Mouse (Mus musculus) ovary, postnatal 10 days (tissue): ENCODE data around the gene Stk11ip.

Experiments
- DNase-seq: peaks from one replicate; pipeline ENCODE4 v3.0.0; 2022; ENCODE audit warnings: low spot score

The Stk11ip gene

DNA sequence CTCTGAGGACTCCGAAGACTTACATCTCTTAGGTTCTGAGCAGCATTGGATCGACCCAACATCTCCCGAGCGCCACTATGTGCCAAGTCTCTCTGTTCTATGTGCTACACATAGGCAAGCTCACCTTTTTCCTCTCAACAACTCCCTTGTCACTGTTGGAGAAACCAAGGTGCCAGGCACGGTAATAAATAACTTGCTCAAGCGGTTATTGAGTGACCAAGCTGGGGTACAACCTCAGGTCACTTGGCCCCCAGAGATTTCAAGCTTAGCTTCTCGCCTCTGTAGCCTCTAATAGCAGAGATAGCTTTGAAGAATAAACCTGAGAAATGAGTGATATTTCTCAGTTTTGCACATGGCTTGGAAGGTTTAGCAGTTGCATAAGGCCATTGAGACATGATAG is 20.2 kb downstream of the Stk11ip start:
- DNase-seq: no peak

DNA sequence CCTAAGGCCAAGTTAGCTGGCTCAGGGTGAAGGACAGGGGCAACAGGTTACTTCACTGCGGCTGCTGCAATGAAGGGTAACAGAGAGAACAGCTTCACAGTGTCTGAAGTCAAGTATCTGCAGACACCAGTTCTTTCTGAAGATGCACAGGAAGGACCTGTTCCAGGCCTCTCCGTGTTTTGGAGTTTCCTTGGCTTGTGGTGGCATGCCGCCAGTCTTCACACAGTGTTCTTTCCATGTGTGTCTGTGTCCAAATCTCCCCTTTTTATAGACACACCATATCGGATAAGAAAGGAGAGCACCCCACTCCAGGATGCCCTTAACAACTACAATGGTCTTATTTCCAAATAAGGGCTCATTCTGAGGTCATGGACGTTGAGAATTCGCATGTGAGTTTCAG is 23.0 kb downstream of the Stk11ip start:
- DNase-seq: no peak

DNA sequence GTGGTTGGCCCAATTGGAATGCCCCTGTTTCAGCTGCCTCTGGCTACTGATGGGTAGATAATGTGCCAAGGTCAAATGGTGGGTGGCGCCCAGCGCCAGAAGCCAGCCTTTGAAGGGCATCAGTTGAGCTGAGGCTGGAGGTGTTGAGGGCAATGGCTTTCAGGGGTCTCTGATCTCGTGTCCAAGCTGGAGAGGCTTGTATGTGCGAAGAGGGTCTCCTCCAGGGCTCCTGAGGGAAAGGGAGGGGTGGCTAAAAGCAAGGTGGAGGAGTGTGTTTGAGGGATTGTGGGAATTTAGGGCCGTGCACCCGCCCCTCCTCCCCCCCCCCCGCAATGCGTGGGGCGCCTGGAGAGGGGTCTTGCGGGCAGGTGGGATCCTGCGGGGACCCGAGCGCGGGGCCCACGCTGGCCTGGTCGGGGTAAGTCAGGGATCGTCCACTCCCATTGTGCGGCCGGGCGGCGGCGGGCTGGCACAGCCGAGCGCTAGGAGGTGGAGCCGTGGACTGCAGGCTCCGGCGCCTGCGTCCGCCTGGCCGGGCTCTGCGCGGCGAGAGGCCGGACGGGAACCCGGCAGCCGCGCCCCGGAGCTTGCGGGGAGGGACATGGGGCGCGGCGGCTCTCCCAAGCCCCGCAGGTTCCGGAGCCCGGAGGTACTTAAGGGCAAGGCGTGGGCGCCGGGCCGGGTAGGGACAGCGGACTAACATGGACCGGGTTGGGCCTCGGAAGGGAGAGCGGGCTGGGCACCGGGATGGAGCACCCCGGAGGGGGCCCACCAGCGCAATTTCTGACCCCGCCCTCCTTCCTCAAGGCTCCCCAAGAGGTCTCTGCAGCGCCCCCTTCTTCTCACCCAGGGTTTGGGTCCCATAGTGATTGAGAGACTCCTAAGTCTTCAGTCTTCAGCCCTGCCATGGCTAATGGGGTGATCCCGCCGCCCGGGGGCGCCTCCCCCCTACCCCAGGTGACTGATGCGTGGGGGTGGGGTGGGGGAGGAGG is 24.9 kb downstream of the Stk11ip start, which contains the start of gene Slc4a3:
TSS of gene Slc4a3 (plus strand) at position 302 of the 992 bp plus-strand sequence.
- peak; percentile 49 for DNase-seq

DNA sequence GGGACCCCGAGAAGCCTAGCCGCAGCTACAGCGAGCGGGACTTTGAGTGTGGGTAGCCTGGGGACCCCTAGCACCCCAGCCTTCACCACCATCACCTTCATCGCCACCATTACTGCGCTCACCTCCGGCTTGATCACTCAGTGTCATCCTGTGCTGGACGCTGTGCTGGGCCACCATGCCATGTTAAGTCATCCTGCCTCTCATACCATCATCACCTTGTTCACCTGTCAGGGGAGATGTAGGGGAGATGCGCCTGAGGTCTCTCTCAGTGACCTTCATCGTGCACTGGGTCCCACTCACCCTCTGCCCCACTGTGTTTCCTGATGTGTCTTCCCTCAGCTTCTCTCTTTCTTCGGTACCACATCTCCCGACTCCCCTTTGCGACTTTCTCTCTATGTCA is 26.0 kb downstream of the Stk11ip start:
- no peak for DNase-seq

DNA sequence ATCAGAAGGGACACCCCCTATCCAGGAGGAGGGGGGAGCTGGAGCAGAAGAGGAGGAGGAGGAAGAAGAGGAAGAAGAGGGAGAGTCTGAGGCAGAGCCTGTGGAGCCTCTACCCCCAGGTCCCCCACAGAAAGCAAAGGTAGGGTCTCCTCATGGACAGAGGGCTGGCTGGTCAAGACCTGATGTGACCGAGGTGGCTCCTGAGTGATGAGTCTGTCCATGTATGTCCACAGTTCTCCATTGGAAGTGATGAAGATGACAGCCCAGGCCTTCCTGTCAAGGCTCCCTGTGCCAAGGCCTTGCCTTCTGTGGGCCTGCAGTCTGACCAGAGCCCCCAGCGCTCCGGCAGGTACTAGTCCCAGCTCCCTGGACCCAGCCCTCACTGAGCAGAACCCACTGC is 26.8 kb downstream of the Stk11ip start:
- DNase-seq: no peak

DNA sequence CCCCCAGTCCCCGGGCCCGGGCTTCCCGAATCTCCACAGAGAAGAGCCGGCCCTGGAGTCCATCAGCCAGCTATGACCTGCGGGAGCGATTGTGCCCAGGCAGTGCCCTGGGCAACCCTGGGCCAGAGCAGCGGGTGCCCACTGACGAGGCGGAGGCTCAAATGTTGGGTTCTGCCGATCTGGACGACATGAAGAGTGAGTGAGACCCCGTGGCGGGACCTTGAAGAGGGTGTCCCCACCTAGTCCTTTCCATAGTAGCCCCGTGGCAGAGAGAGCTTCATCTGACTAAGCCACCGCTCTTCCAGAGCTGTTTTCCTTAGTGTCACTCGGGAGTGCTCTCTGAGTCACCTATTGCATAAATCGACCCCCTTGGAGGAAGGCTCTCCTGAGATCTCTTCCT is 27.5 kb downstream of the Stk11ip start:
- DNase-seq: no peak

DNA sequence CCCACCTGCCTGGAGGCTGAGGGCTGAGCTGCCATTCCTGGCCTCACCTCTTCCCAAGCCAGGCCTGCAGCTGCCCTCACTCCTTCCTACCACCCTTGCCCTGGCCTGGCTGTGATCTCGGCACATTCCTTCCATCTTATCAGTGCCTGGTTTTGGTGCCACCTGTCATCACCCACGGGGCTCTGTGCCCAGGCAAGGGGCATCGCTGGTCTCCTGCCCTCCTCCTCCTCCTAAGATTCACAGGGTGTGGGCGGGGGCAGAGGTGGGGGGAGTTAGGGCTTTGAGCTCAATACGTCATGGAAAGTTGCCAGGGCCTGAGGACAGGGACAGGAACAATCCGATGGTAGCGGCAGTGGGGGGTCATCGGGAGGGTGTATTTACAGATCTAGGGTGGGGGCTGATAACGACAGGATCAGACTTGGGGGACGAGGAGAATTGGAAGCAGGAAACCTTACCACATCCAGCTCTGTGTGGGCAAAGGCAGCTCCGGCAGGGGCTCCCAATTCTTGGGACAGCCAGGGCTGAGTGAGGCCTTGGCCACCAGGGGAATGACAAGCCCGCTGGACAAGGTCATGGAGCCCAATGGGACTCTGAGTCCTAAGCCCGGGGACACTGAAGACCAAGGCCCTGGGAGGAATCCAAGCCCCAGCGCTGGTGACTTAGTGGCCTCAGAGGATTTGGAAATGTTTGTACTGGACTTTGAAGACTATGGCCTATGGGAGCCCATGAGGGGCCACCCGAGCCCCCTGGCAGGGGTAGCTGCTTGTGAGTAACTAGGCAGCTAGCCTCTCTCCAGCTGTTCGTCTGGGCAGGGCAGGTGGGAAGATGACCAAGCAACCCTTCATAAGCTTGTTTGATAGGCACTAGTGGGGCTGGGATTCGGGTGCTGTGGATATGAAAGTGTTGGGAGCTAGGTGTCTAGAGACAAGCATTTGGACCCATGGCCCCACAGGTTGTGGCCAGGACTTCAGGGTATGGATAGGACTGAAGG is 28.3 kb downstream of the Stk11ip start:
- DNase-seq: no peak

DNA sequence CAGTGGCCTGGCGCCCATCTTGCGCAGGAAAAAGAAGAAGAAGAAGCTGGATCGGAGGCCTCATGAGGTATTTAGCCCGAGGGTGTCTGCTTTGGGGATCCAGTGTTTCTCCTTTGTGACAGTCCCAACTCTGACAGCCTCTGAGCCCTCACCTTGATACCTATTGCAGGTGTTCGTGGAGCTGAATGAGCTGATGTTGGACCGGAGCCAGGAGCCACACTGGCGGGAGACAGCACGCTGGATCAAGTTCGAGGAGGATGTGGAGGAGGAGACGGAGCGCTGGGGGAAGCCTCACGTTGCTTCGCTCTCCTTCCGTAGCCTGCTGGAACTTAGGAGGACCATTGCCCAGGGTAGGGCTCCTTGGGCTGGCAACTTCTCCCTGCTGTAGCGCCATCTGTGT is 29.3 kb downstream of the Stk11ip start:
- DNase-seq: no peak

DNA sequence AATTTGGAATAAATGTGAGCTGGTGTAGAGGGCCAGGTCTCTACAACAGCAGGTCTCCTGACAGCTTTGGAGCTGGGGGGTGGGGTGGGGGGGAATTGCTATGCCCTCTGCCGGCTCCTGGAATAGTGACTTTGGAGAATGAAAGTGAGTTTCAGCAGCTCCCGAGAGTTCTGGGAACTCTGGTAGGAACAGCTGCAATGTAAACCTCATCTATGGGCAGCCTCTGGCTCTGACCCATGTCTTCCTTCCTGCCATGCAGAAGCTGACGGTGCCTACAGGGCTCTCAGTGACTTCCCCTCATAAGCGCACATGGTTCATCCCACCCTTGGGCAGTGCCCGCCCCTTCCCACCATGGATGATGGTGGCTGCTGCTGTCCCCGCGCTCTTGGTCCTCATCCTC is 34.4 kb downstream of the Stk11ip start:
- no peak for DNase-seq

DNA sequence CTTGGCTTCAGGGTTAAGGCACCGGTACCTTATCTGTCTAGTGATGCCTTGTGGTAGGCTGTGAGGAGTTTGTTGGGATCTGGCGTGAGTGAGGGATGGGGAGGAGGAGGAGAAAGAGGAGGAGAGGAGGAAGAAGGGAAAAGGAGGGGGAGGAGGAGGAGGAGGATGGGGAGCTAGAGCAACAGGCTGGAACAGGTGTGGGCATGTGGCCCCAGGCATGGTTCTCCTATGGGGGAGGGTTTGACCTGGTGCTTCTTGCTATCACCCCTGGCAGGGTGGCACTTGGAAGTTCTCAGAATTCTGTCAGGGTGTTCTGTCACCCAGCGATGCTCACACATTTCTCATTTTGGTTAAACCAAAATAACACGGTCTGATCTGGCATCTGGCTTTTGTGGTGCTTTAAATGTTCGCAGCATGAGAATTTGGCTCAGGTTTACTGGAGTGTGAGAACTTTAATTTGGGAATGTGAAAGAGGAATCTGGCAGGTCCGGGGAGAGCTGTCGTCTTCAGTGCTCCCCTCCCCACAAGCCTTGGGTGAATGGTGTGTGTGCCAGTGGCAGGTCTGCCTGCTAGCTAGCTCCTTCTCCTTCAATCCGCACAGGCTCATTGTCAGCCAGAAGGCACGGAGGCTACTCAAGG is 34.9 kb downstream of the Stk11ip start:
- DNase-seq: no peak

DNA sequence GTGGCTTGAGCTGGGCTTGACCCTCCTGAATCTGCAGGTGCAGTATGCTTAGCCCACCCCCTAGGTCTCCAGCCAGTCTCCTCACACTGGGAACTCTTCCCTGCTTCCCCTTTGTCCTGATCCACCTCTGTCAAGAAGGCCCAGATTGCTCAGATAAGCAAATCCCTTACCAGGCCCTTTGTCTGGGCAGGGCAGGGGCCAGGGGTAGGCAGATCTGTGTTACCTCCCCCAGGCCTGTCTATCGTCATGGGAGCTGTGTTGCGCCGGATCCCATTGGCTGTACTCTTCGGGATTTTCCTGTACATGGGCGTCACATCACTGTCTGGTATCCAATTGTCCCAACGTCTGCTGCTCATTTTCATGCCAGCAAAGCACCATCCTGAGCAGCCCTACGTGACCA is 35.7 kb downstream of the Stk11ip start:
- no peak for DNase-seq

DNA sequence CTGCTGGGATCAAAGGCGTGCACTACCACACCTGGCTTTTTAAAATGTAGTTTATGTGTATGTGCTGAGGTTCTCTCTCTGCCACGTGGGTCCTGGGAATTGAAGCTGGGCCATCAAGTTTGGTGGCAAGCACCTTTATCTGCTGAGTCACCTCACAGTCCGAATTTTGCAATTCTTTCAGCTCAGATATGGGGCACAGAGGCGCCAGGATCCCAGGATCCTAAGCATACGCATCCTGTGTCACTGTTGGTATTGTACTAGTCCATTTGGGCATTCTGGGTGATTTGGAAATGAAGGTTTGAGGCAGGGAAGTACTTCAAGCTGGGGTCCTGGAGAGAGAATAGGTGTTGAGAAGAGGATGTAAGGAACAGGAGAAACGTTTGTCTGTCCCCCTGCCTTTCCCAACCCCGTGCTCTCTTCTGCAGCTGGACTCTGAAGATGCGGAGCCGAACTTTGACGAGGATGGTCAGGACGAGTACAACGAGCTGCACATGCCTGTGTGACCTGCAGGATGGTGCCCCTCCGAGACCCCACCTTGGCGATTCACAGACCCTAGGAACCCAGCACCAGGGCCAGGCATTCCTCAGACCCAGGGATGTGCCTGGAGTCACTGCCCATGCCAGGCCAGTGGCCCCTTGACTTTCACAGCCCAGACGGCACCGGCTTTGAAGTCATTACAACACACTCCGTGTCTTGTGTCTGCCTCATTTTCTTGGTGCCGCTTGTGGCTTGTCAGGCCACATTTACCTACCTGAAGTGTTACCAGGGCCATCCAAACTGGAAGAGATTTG is 37.3 kb downstream of the Stk11ip start:
- no peak for DNase-seq

DNA sequence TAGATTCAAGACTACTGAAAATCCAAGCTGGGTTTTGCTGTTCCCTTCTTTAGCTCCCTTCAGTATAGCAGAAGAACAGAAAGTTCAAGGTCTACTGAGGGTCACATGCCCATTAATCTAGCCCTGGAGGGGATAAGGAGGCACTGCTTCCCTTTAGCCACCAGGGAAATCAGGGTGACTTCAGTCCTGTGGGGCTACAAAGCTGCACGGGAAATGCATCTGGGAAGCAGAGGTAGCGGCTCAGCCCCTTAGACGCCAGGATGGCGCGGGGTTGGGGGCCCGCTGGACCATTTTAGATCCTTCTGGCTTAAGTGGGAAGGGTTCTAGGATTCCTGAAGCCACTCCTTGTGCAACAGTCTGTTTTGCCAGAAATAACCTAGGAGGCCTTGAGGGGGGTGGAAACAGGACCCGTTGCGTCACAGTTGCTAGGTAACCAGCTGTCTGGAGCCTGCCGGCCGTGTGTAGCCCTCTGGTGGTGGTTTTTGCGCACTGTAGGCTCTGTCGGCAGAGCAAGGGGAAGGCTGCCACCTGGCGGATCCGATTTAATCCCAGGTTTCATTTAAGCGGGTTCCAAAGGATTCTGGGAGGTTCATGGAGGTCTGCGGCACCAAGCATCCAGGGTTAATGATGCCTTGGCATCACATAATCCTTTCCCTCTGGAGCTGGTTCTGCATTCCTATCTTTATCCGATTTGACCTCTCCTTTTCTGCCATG is 38.0 kb downstream of the Stk11ip start:
- peak; percentile 75 for DNase-seq

DNA sequence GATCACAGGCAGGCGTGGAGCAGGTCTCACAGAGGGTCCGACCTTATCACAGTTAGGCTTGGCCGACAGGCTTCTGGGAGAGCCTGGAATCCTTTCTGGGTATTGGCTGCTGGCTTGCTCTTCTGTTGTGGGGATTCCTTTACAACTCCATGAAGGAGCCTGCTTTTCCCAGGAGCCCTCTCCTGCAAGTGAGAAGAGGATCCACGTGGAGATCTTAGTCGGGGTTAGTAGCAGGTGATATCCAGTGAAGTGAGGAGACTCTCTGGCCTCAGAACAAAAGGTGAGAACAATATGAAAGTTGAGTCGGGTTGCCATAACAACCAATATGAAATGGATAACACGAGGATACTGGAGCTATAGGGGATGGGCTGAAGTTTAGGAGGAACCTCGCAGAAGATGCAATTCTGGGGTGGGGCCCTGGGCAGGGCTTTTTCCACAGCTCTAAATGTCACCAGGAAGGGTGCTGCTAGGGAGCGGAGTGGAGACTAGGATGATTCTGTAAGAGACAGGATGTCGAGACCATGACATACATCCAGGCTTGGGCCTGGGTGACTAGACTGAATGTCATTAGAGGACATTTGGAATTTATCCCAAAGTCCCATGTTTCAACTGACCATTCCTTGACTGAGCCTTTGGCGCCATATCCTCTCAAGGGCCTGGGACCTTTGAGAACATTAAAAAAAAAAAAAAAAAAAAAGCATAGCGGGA is 39.0 kb downstream of the Stk11ip start:
- no peak for DNase-seq

DNA sequence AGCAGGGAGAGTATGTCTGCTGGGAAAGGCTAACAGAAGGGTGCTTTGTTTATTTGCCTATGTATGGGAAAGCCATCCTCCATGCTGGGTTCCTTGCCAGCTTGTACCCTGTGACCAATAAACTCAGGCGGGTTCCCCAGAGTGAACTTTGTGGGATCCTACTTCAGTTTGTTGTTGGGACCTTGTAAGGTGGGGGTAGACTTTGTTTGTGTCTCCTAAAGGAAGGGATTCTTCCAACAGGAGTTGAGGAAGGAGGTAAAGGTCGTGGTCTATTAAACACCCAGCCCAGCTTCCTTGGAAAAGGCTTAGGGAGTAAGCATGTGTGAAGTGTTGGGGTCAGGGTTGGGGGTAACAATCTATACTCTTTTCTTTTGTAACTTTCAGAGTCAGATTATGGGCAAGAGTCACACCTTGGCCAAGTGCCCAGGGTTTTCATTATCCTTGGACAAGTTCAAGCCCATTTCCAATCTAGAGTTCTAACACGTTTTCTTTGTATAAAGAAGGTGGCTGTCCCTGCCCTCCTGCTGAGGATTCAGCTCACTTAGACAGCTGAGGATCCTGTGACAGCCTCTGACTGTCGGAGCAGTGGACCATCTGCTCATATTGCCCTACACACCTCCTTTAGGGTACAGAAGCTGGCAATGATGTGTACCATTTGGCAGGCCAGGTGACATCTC is 40.0 kb downstream of the Stk11ip start:
- no peak for DNase-seq

DNA sequence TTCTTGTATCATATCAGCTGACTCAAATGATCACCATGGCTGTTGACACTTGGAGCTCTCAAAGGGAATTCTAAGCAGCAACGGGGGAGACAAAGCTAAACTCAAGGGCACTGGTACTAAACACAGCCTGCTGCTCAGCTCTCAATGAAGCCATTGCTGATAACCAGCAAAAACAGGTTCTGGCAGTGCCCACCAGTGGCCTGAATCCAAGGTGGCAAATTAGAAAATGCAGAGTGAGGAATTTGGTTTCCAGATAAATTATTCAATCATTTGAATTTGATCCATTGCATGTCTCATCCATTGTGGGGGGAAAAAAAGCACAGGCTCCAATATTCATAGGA is 40.5 kb downstream of the Stk11ip start:
- DNase-seq: no peak

DNA sequence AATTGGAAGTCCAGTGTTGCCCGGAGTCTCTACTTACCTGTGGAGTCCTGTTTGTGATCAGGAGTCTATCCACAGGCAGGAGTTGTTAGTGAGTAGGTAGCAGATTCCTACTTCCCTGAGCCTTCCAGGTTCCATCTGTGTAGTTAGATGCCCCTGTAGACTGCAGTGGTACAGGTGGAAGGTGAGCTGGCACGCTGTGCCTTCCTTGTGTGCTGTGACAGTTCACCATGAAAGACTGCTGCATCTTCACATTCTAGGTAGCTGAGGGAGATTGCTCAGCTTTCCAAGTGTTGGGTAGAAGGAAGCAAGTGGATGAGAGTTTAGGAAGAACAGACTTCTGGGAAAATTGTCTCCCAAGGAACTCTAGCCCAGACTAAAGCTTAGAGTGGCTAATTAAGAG is 42.8 kb downstream of the Stk11ip start:
- DNase-seq: no peak

DNA sequence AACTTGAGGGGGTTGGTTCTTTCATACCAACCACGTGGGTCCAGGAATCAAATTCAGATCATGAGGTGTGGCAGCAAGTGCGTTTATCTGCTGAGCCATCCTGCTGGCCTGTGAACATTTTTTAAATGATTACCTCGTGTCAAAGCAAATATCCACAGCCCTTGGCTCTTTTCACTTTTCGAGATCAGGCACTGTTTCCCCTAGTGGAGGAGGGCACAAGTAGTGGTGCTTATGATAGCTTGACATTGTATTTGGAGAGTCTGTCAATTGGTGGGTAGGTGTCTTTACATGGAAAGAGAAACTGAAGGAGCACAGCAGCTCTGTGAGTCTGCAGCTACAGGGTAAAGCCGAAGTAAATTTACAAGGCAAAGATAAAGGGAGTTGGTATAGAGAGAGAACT is 43.6 kb downstream of the Stk11ip start:
- no peak for DNase-seq

DNA sequence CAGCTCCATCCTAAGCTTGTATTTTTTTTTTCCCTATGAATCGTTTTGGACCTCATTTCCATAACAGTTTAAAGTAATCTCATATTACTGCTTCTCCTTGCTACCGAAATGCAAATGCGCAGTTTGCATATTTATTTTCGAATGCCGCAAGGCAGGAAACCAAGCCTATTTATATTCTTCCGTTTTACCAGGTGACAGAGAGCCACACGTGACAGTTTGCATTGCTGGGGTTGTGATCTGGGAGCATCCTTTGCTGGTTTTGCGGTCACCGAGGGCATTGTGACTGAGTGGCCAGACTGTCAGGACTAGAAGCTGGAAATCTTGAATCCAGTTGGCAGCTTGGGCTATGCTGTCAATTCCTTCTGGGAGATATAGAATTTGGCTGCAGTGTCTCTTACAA is 44.3 kb downstream of the Stk11ip start:
- no peak for DNase-seq

DNA sequence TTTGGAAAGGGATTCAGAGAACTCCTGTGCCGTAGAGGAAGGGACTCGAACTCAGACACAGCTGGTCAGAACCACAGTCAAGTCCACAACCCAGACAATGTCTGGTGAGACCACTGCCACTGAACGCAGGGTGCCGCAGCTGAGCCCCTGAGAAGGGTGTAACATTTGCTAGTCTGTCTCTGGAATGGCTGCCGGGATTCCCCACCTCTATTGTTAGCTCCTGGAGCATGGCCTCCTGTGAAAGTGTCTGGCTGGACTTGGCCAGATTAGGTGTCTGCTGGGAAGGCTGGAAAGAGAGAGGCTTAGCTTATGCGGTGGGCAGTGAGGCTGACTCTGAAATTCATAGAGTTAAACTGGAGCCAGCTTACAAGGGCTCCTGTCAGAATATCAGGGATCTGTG is 49.1 kb downstream of the Stk11ip start:
- DNase-seq: no peak
